Mouse (Mus musculus): ENCODE results near the gene Zfp462. TPM values are rescaled to one million over a fixed set of nuclear protein-coding genes. Genes with fewer than 3 reads are reported as not detected.

The Zfp462 gene
- polyA plus RNA-seq, 1 experiment: 8.4 TPM

GRCm38 (mm10) chr4:55026109-55026646 is 81.3 kb downstream of the Zfp462 start:
- TF ChIP-seq CTCF (IDR thresholded peaks at IDR 0.05; ENCODE audit: insufficient read depth, low read length) (no peak), POLR2A (IDR thresholded peaks at IDR 0.05; ENCODE audit: borderline replicate concordance, extremely low read depth, low read depth, low read length) (no peak)
- 82% methylated on average over 10 of the region's 10 CpGs for WGBS
- Histone ChIP-seq H3K4me1 (ENCODE audit: control insufficient read depth, insufficient read depth, low read length) (no peaks in the 10 kb centered on the region), H3K4me3 (replicated peaks; ENCODE audit: extremely low read depth, low read depth, low read length) (no peak overlapping the region)
- no peak for DNase-seq

GRCm38 (mm10) chr4:55030401-55030800 is 85.6 kb downstream of the Zfp462 start:
- no peak for DNase-seq
- WGBS: 83% methylated on average over 5 of the region's 5 CpGs

GRCm38 (mm10) chr4:55032317-55032930 is 87.6 kb downstream of the Zfp462 start:
- 44% methylated on average over 8 of the region's 8 CpGs for WGBS
- H3K4me3 ChIP-seq (replicated peaks; ENCODE audit: extremely low read depth, low read depth, low read length): no peak overlapping the region
- H3K4me1 ChIP-seq (ENCODE audit: control insufficient read depth, insufficient read depth, low read length): peaks cover 3% of the 10 kb centered on the region; the same call in 1 of the 2 replicates
- DNase-seq: no peak
- no peak for TF ChIP-seq POLR2A (IDR thresholded peaks at IDR 0.05; ENCODE audit: borderline replicate concordance, extremely low read depth, low read depth, low read length)
- TF ChIP-seq CTCF (IDR thresholded peaks at IDR 0.05; ENCODE audit: insufficient read depth, low read length): no peak

More at GRCm38 (mm10) chr4:55030401-55030800, 85.6 kb downstream of the Zfp462 start:
- TF ChIP-seq POLR2A (IDR thresholded peaks at IDR 0.05; ENCODE audit: borderline replicate concordance, extremely low read depth, low read depth, low read length): no peak
- no peak for TF ChIP-seq CTCF (IDR thresholded peaks at IDR 0.05; ENCODE audit: insufficient read depth, low read length)
- Histone ChIP-seq H3K4me3 (replicated peaks; ENCODE audit: extremely low read depth, low read depth, low read length) (no peak overlapping the region), H3K4me1 (ENCODE audit: control insufficient read depth, insufficient read depth, low read length) (peaks cover 3% of the 10 kb centered on the region; the same call in 1 of the 2 replicates)

GRCm38 (mm10) chr4:55033452-55033851 is 88.6 kb downstream of the Zfp462 start:
- TF ChIP-seq CTCF (IDR thresholded peaks at IDR 0.05; ENCODE audit: insufficient read depth, low read length) (no peak), POLR2A (IDR thresholded peaks at IDR 0.05; ENCODE audit: borderline replicate concordance, extremely low read depth, low read depth, low read length) (no peak)
- H3K4me3 ChIP-seq (replicated peaks; ENCODE audit: extremely low read depth, low read depth, low read length): no peak overlapping the region
- WGBS: 60% methylated on average over 6 of the region's 6 CpGs
- H3K4me1 ChIP-seq (ENCODE audit: control insufficient read depth, insufficient read depth, low read length): peaks cover 3% of the 10 kb centered on the region; the same call in 1 of the 2 replicates
- no peak for DNase-seq

GRCm38 (mm10) chr4:55038139-55038538 is 93.3 kb downstream of the Zfp462 start:
- no peak for TF ChIP-seq POLR2A (IDR thresholded peaks at IDR 0.05; ENCODE audit: borderline replicate concordance, extremely low read depth, low read depth, low read length)
- TF ChIP-seq CTCF (IDR thresholded peaks at IDR 0.05; ENCODE audit: insufficient read depth, low read length): no peak
- Histone ChIP-seq H3K4me3 (replicated peaks; ENCODE audit: extremely low read depth, low read depth, low read length) (no peak overlapping the region), H3K4me1 (ENCODE audit: control insufficient read depth, insufficient read depth, low read length) (peaks cover 3% of the 10 kb centered on the region; the same call in 1 of the 2 replicates)
- WGBS: 89% methylated on average over 6 of the region's 6 CpGs
- no peak for DNase-seq

GRCm38 (mm10) chr4:55040258-55040964 is 95.6 kb downstream of the Zfp462 start:
- TF ChIP-seq CTCF (IDR thresholded peaks at IDR 0.05; ENCODE audit: insufficient read depth, low read length): no peak
- WGBS: 61% methylated on average over 8 of the region's 8 CpGs
- no peak for DNase-seq
- no peak overlapping the region for H3K4me3 ChIP-seq (replicated peaks; ENCODE audit: extremely low read depth, low read depth, low read length)
- H3K4me1 ChIP-seq (ENCODE audit: control insufficient read depth, insufficient read depth, low read length): no peaks in the 10 kb centered on the region

GRCm38 (mm10) chr4:55041106-55041730 is 96.4 kb downstream of the Zfp462 start:
- 73% methylated on average over 6 of the region's 6 CpGs for WGBS

GRCm38 (mm10) chr4:55042573-55042972 is 97.7 kb downstream of the Zfp462 start:
- no peak for DNase-seq
- Histone ChIP-seq H3K4me3 (replicated peaks; ENCODE audit: extremely low read depth, low read depth, low read length) (no peak overlapping the region), H3K4me1 (ENCODE audit: control insufficient read depth, insufficient read depth, low read length) (no peaks in the 10 kb centered on the region)
- WGBS: 44% methylated on average over 4 of the region's 4 CpGs
- TF ChIP-seq POLR2A (IDR thresholded peaks at IDR 0.05; ENCODE audit: borderline replicate concordance, extremely low read depth, low read depth, low read length): no peak
- TF ChIP-seq CTCF (IDR thresholded peaks at IDR 0.05; ENCODE audit: insufficient read depth, low read length): no peak

More at GRCm38 (mm10) chr4:55041106-55041730, 96.4 kb downstream of the Zfp462 start:
- Histone ChIP-seq H3K4me3 (replicated peaks; ENCODE audit: extremely low read depth, low read depth, low read length) (no peak overlapping the region), H3K4me1 (ENCODE audit: control insufficient read depth, insufficient read depth, low read length) (no peaks in the 10 kb centered on the region)
- no peak for DNase-seq
- TF ChIP-seq POLR2A (IDR thresholded peaks at IDR 0.05; ENCODE audit: borderline replicate concordance, extremely low read depth, low read depth, low read length) (no peak), CTCF (IDR thresholded peaks at IDR 0.05; ENCODE audit: insufficient read depth, low read length) (no peak)

GRCm38 (mm10) chr4:55047266-55047665 is 102.4 kb downstream of the Zfp462 start:
- Histone ChIP-seq H3K4me3 (replicated peaks; ENCODE audit: extremely low read depth, low read depth, low read length) (no peak overlapping the region), H3K4me1 (ENCODE audit: control insufficient read depth, insufficient read depth, low read length) (no peaks in the 10 kb centered on the region)
- no peak for TF ChIP-seq CTCF (IDR thresholded peaks at IDR 0.05; ENCODE audit: insufficient read depth, low read length)
- TF ChIP-seq POLR2A (IDR thresholded peaks at IDR 0.05; ENCODE audit: borderline replicate concordance, extremely low read depth, low read depth, low read length): no peak
- DNase-seq: no peak
- WGBS: 60% methylated on average over 7 of the region's 7 CpGs

Measured in lung, adult 2 months (tissue).